Mouse (Mus musculus): ENCODE results near the gene Lonrf2.

DNA sequence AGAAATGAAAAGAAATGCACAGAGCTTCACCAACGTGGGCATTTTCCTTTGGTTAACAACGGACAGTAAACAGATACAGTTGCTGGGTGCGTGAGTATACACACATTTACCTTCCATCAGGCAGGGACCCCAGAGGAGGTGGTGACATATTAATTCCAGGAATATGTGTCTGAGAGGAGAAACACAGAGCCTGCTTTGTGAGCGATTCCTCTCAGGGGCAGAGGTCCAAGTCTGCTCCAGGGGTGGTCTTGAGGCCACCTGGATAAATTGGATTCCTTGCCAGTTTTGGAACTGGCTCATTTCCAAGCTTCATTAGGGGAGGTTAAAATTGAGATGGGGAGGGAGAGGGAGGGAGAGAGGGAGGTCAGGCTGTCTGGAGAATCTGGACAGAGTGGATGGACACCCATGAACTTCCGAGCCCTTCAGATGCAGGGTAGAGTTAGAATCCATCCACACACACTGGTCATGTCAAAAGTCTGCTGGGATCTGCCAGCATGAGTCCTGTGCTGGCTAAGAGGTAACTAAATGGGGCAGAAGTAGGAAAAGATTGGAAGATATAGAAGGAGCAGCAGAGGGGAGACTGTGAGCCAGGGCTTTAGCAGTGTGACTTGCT, 78.6 kb downstream of the Lonrf2 start:
- TF ChIP-seq CTCF (conservative IDR thresholded peaks at IDR 0.05; ENCODE audit: insufficient read depth, insufficient read length, low read depth, low read length) (no peak), POLR2A (IDR thresholded peaks at IDR 0.05; ENCODE audit: low read depth, low read length) (no peak)

All from kidney, adult 2 months (tissue).